ENCODE assay signal across 16 mouse cellular contexts in genomic region chr3:110105982-110106381, GRCm38 (mm10). TPM values are rescaled to one million over a fixed set of nuclear protein-coding genes. Genes with fewer than 3 reads are reported as not detected.
DNase-seq lines count a peak whose midpoint lies in the region; ATAC-seq and TF ChIP-seq lines count a peak whose summit lies in the region.
"Had no signal": no experiment of that assay in that cellular context is flagged by ENCODE, and none has a peak within 500 bp of the region (broad histone marks: within the 10 kb centered on the region; RNA-seq: fewer than 3 reads in every experiment).

No protein-coding gene starts in this region.

- no peak overlapping the region for H3K27ac ChIP-seq in kidney, embryonic 16.5 days (ENCODE audit: low read length)
- H3K27ac ChIP-seq in ES-E14 (ENCODE audit: insufficient read depth, low read depth, low read length, poor library complexity, severe bottlenecking): no peak overlapping the region
- H3K27ac ChIP-seq: limb, embryonic 10.5 days; liver, embryonic 15.5 days had no signal

- H3K4me2 ChIP-seq in kidney, embryonic 16.5 days (replicated peaks; ENCODE audit: low read depth, low read length): no peak overlapping the region
- H3K4me2 ChIP-seq: liver, embryonic 15.5 days had no signal

- no peaks in the 10 kb centered on the region for H3K36me3 ChIP-seq in kidney, embryonic 16.5 days (ENCODE audit: insufficient read depth, low read length)
- no peaks in the 10 kb centered on the region for H3K36me3 ChIP-seq in ES-E14 (ENCODE audit: control insufficient read depth, insufficient read depth, low read length, poor library complexity, severe bottlenecking)
- H3K36me3 ChIP-seq: limb, embryonic 10.5 days; liver, embryonic 15.5 days had no signal

- H3K4me1 ChIP-seq in kidney, embryonic 16.5 days (ENCODE audit: insufficient read depth, low read length): no peaks in the 10 kb centered on the region
- no peaks in the 10 kb centered on the region for H3K4me1 ChIP-seq in ES-E14 (ENCODE audit: control insufficient read depth in 2 of 2, insufficient read depth in 2 of 2, low read length in 2 of 2, poor library complexity in 1 of 2)
- H3K4me1 ChIP-seq: liver, embryonic 15.5 days; megakaryocyte, embryonic 14.5 days had no signal

- no peaks in the 10 kb centered on the region for H3K27me3 ChIP-seq in kidney, embryonic 16.5 days (ENCODE audit: insufficient read depth, low read length)
- H3K27me3 ChIP-seq: liver, embryonic 15.5 days; megakaryocyte, embryonic 14.5 days had no signal

- H3K9me3 ChIP-seq in kidney, embryonic 16.5 days (ENCODE audit: low read length): no peaks in the 10 kb centered on the region
- no peaks in the 10 kb centered on the region for H3K9me3 ChIP-seq in ES-E14 (ENCODE audit: control insufficient read depth, insufficient read depth, low read depth, low read length)
- H3K9me3 ChIP-seq: limb, embryonic 10.5 days; liver, embryonic 15.5 days; megakaryocyte, embryonic 14.5 days had no signal

- WGBS in kidney, embryonic 16.5 days: 39% methylated on average over 2 of the region's 2 CpGs

- in situ Hi-C loops in ES-E14 (cut with MboI; ENCODE audit: low sequenced_read_pairs in 2 of 2, unreplicated experiment in 2 of 2): no loop called here

- H3K9ac ChIP-seq in kidney, embryonic 16.5 days (replicated peaks; ENCODE audit: low read length): no peak overlapping the region
- no peak overlapping the region for H3K9ac ChIP-seq in ES-E14 (ENCODE audit: insufficient read depth, low read depth, low read length, poor library complexity, severe bottlenecking)
- H3K9ac ChIP-seq: liver, embryonic 15.5 days had no signal

- no peak for ATAC-seq in kidney, embryonic 16.5 days (ENCODE audit: low FRiP score, low TSS enrichment)
- ATAC-seq: inflammation-experienced regulatory T-cells, adult 6 months had no signal

- H3K4me3 ChIP-seq in kidney, embryonic 16.5 days (ENCODE audit: low read length): no peak overlapping the region
- no peak overlapping the region for H3K4me3 ChIP-seq in ES-E14 (ENCODE audit: insufficient read depth in 1 of 2, low read depth in 1 of 2, low read length in 2 of 2, poor library complexity in 1 of 2, severe bottlenecking in 1 of 2)
- H3K4me3 ChIP-seq: erythroblast, embryonic 14.5 days; limb, embryonic 10.5 days; liver, embryonic 15.5 days; megakaryocyte, embryonic 14.5 days had no signal

- DNase-seq in embryo, embryonic 10.5 days (ENCODE audit: low spot score): peak; percentile 9
- no peak for DNase-seq in embryo, embryonic 11 days
- peak; percentile 2 for DNase-seq in kidney, postnatal 14 days
- DNase-seq in ES-E14 (ENCODE audit: low read depth, low spot score) (peak; percentile 20), MN1 (ENCODE audit: low spot score) (no peak)
- peak; percentile 47 for DNase-seq in cerebellum, adult 9-11 months
- no peak for DNase-seq in adrenal gland, adult 18-20 months (ENCODE audit: low spot score in 2 of 2)
- DNase-seq: adrenal gland, adult 2 months; spleen, adult 18-20 months had no signal

TF ChIP-seq in ES-E14, 5 proteins besides CTCF, POLR2A, EP300 and RAD21:
- TF ChIP-seq ZNF384 (IDR thresholded peaks at IDR 0.05; ENCODE audit: low read depth, low read length) (no peak), HCFC1 (IDR thresholded peaks at IDR 0.05; ENCODE audit: borderline replicate concordance, insufficient read depth, low read length) (no peak), MAFK (IDR thresholded peaks at IDR 0.05; ENCODE audit: insufficient read depth, low read depth, low read length) (no peak), ZC3H11A (IDR thresholded peaks at IDR 0.05; ENCODE audit: borderline replicate concordance, low read depth, low read length) (no peak), CHD2 (IDR thresholded peaks at IDR 0.05; ENCODE audit: low read depth, low read length) (no peak)
TF ChIP-seq in ES-E14: peak in this region for 0.

RNA-seq across cellular contexts. Expression of gene Ntng1, which starts 37.8 kb away (rescaled TPM):
- polyA plus RNA-seq in kidney, embryonic 16.5 days (2015; fragmentation: Nextera tagmentation; extraction: Ambion mirVana): 1.0 and 1.1 TPM in 2 replicates
- not detected in 2 replicates for total RNA-seq in ES-E14 (2012; rRNA removed)
- 1 to 10 TPM; 2.4 to 3.9 TPM for total RNA-seq in adrenal gland, adult 18-20 months (2021)
- total RNA-seq: MEL had no signal
- polyA plus RNA-seq: erythroblast, embryonic 14.5 days had no signal

Comparison
In these comparisons a context has a peak if more than half of its experiments do, and no peak if none do; other contexts are left out.
1. DNase-seq: peak in embryo, embryonic 10.5 days (single experiment), kidney, postnatal 14 days (single experiment), ES-E14 (single experiment) and cerebellum, adult 9-11 months (single experiment); none in embryo, embryonic 11 days (single experiment), adrenal gland, adult 18-20 months (0 of 2) and MN1 (single experiment).